Mouse (Mus musculus): Measurements from ENCODE around the gene Rbbp8nl. TPM values are rescaled to one million over a fixed set of nuclear protein-coding genes. Genes with fewer than 3 reads are reported as not detected.
A peak's percentile ranks its signal among the peaks of the same experiment; 100 is the strongest.

The Rbbp8nl gene
- polyA plus RNA-seq, 1 experiment from 2014 or later = not detected

DNA sequence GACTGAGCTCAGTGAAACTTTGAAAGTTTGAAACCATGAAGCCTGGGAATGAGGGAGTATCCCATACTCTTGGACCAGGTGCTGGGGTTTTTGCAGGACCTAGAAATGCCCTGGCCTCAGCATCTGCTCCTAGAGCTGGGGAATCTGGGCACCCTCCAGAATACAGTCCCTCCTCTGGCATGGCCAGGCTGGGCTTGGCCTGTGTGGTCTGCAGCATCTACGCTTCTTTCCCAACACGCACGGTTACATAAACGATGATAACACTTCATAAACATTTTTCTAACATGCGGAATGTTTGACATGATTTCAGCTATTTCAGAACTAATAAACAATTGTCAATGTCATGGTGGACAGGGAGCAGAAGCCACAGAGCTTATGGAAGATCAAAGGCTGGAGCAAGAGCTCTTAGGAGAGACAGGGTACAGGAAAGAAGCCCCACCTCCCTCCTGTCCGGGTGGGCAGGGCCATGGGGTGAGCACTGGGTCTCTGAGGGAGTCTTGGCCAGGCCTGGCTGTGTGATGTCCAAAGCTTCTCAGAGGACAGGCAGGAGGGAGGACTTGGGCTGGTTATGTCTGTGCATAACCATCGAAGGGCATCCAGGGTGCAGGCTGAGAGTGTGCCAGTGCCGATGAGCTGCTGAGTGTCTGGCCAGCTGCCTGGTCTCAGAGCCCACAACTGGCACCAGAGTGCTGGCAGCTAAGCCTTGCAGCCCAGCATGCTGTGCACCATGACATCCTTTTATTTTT lies 16.9 kb upstream of the Rbbp8nl start:
- H3K36me3 ChIP-seq (replicated peaks) = no peaks in the 10 kb centered on the region
- no peak overlapping the region for H3K9ac ChIP-seq
- H3K9me3 ChIP-seq (replicated peaks) = no peaks in the 10 kb centered on the region
- 62% methylated on average over 8 of the region's 8 CpGs for whole genome bisulfite sequencing (ENCODE audit: insufficient replicate concordance)
- H3K27ac ChIP-seq (replicated peaks) = no peak overlapping the region
- H3K4me1 ChIP-seq (replicated peaks) = no peaks in the 10 kb centered on the region
- H3K27me3 ChIP-seq = no peaks in the 10 kb centered on the region
- H3K4me3 ChIP-seq (replicated peaks) = no peak overlapping the region
- no peak overlapping the region for H3K4me2 ChIP-seq
- no peak for ATAC-seq (ENCODE audit: insufficient read depth)

DNA sequence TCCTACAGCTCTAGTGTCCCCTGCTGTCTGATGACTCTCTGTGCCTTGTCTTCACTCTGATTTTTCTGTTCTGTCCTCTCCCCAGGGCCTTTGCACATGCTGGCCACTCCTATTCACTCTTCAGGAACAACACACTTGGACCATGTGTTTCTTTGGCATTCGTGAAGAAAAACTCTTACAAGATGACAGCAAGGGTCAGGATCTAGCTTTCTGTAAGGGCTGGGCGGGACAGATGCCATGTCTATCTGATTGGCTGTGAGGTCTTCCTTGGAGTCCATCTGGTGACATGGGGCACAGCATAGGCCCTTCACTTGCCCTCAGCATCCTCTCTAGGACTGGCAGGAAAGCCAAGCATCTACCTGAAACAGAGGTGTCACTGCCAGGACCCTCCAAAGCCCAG lies 16.3 kb upstream of the Rbbp8nl start:
- H3K9ac ChIP-seq = no peak overlapping the region
- H3K9me3 ChIP-seq (replicated peaks) = no peaks in the 10 kb centered on the region
- H3K27me3 ChIP-seq = no peaks in the 10 kb centered on the region
- H3K4me1 ChIP-seq (replicated peaks) = 0 out of 2 replicates have a peak, but pooled peaks cover 1% of the 10 kb centered on the region
- no peaks in the 10 kb centered on the region for H3K36me3 ChIP-seq (replicated peaks)
- no peak overlapping the region for H3K27ac ChIP-seq (replicated peaks)
- 47% methylated on average over 2 of the region's 2 CpGs for whole genome bisulfite sequencing (ENCODE audit: insufficient replicate concordance)
- no peak for ATAC-seq (ENCODE audit: insufficient read depth)
- H3K4me3 ChIP-seq (replicated peaks) = no peak overlapping the region
- H3K4me2 ChIP-seq = no peak overlapping the region

DNA sequence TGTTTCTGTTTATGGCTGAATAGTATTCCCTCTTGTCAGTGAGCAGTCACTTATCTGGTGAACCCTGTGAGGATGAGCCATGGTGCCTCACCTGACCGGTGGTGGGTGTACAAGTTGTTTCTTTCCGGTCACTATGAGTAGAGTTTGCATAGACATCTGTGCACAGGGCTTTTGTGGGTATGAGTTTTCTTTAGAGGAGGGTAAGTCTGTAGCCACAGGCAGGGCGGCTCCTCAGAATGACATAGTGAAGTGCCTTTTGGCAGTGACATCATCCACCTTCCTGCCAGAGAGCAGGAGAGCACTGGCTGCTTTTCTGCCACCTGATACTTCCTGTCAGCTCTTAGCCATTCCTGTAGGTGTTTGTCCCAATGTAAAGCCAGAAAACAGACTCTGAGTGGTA lies 15.8 kb upstream of the Rbbp8nl start:
- Histone ChIP-seq H3K36me3 (replicated peaks) (no peaks in the 10 kb centered on the region), H3K27me3 (no peaks in the 10 kb centered on the region), H3K27ac (replicated peaks) (no peak overlapping the region), H3K9me3 (replicated peaks) (no peaks in the 10 kb centered on the region), H3K4me1 (replicated peaks) (peaks cover 7% of the 10 kb centered on the region; the same call in 1 of the 2 replicates), H3K4me2 (no peak overlapping the region), H3K4me3 (replicated peaks) (no peak overlapping the region), H3K9ac (no peak overlapping the region)
- no peak for ATAC-seq (ENCODE audit: insufficient read depth)
- 50% methylated on average over 3 of the region's 3 CpGs for WGBS (ENCODE audit: insufficient replicate concordance)

DNA sequence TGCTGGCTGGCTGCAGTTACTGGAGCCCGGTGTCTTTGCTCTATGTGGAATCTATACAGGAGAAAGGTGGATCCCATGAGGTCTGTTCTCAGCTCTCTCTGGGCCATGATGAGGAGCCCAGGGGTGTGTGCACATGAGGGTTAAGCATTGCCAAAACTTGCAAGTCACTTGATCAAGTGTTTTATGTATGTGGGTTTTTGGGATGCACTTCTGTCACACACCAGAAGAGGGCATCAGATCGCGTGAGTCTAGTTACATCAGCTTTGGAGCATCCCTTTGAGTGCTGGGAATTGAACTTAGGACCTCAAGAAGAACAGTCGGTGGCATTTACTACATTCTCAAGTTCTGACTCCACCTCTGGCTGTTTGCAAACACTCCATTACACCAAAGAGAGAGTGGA lies 14.9 kb upstream of the Rbbp8nl start:
- ATAC-seq (ENCODE audit: insufficient read depth) = no peak

DNA sequence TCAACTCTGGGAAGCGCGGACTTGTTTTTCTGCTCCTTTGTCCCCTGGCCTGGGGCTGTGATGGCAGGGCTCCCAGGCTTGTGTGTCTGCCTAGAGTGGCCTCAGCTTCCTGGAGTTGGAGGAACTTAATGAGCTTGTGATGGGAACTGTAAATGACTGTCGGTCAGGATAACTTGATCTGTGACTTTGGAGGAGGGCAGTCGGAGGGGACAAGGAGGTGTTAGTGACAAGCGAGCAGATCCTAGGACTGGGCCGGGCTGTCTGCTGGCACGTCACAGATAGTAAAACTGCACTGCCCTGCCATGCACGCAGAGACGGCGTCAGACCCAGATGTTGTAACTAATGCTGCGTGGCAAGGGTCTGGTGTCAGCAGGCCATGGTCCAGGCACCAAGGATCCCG lies 13.8 kb upstream of the Rbbp8nl start:
- peaks cover 9% of the 10 kb centered on the region; the same call in 1 of the 2 replicates for H3K4me1 ChIP-seq (replicated peaks)
- H3K27ac ChIP-seq (replicated peaks) = no peak overlapping the region
- no peaks in the 10 kb centered on the region for H3K27me3 ChIP-seq
- no peak for ATAC-seq (ENCODE audit: insufficient read depth)
- H3K4me3 ChIP-seq (replicated peaks) = no peak overlapping the region
- H3K36me3 ChIP-seq (replicated peaks) = no peaks in the 10 kb centered on the region
- 67% methylated on average over 12 of the region's 12 CpGs for WGBS (ENCODE audit: insufficient replicate concordance)
- H3K9me3 ChIP-seq (replicated peaks) = no peaks in the 10 kb centered on the region
- no peak overlapping the region for H3K9ac ChIP-seq
- H3K4me2 ChIP-seq = no peak overlapping the region

More for the DNA sequence above, 14.9 kb upstream of the Rbbp8nl start:
- H3K4me2 ChIP-seq = no peak overlapping the region
- H3K4me3 ChIP-seq (replicated peaks) = no peak overlapping the region
- peaks cover 9% of the 10 kb centered on the region; the same call in 1 of the 2 replicates for H3K4me1 ChIP-seq (replicated peaks)
- H3K27ac ChIP-seq (replicated peaks) = no peak overlapping the region
- no peak overlapping the region for H3K9ac ChIP-seq
- H3K9me3 ChIP-seq (replicated peaks) = no peaks in the 10 kb centered on the region
- no peaks in the 10 kb centered on the region for H3K27me3 ChIP-seq
- WGBS (ENCODE audit: insufficient replicate concordance) = 39% methylated on average over 4 of the region's 4 CpGs
- no peaks in the 10 kb centered on the region for H3K36me3 ChIP-seq (replicated peaks)

DNA sequence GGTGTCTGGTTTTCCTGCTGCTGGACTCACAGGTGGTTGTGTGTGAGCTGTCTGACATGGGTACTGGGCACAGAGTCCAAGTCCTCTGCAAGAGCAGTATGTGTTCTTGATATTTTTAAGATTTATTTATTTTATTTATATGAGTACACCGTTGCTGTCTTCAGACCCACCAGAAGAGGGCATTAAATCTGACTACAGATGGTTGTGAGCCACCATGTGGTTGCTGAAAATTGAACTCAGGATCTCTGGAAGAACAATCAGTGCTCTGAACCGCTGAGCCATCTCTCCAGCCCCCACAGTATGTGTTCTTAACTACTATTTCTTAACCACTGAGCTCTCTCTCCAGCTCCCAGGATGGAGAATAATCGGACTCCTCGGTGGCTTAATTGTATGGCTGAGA lies 12.5 kb upstream of the Rbbp8nl start:
- peaks cover 9% of the 10 kb centered on the region; the same call in 1 of the 2 replicates for H3K4me1 ChIP-seq (replicated peaks)
- H3K27me3 ChIP-seq = no peaks in the 10 kb centered on the region
- H3K4me3 ChIP-seq (replicated peaks) = no peak overlapping the region
- ATAC-seq (ENCODE audit: insufficient read depth) = no peak
- no peaks in the 10 kb centered on the region for H3K9me3 ChIP-seq (replicated peaks)
- H3K4me2 ChIP-seq = no peak overlapping the region
- no peak overlapping the region for H3K27ac ChIP-seq (replicated peaks)
- no peaks in the 10 kb centered on the region for H3K36me3 ChIP-seq (replicated peaks)
- WGBS (ENCODE audit: insufficient replicate concordance) = 59% methylated on average over 4 of the region's 4 CpGs
- H3K9ac ChIP-seq = no peak overlapping the region

DNA sequence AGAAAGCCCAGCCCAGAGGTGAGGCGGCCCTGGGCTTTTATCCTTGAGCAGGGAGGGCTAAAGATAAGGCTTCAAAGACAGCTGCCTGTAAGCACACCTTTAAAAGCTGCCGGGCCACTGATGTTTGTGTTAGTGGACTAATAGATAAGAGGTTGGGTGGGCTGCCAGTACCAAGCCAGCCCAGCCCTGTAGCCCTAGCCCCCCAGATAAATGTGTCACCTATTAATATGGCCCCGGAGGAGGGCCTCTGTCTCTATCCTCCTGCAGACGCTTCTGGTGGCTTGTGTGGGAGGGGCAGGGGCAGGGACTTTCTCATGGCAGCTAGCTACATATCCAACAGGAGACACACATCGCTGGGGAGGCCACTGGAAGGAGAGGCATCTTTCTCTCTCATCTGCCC lies 11.1 kb upstream of the Rbbp8nl start:
- Histone ChIP-seq H3K9ac (no peak overlapping the region), H3K4me2 (no peak overlapping the region), H3K36me3 (replicated peaks) (no peaks in the 10 kb centered on the region), H3K9me3 (replicated peaks) (no peaks in the 10 kb centered on the region), H3K4me1 (replicated peaks) (peaks cover 9% of the 10 kb centered on the region; the same call in 1 of the 2 replicates), H3K4me3 (replicated peaks) (no peak overlapping the region), H3K27ac (replicated peaks) (no peak overlapping the region), H3K27me3 (no peaks in the 10 kb centered on the region)
- 10% methylated on average over 5 of the region's 5 CpGs for WGBS (ENCODE audit: insufficient replicate concordance)
- ATAC-seq (ENCODE audit: insufficient read depth) = no peak

DNA sequence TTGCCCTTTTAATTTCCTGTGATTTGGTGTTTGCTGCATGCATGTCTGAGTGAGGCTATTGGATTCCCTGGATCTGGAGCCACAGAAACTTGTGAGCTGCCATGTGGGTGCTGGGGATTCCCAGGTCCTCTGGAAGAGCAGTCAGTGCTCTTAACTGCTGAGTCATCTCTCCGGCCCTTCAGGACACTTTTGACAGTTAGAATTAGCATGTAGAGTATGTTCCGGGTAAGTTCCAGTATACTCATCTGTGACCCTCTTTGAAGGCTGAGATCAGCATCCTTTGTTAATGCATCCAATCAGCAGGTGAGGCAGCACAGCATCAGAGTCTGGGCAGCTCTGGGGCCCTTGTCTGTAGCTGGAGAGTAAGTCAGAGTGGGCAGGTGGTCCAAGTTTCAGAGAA lies 10.6 kb upstream of the Rbbp8nl start:
- Histone ChIP-seq H3K4me3 (replicated peaks) (no peak overlapping the region), H3K36me3 (replicated peaks) (no peaks in the 10 kb centered on the region), H3K27ac (replicated peaks) (no peak overlapping the region), H3K9me3 (replicated peaks) (no peaks in the 10 kb centered on the region), H3K27me3 (no peaks in the 10 kb centered on the region), H3K4me2 (no peak overlapping the region), H3K4me1 (replicated peaks) (peaks cover 9% of the 10 kb centered on the region; the same call in 1 of the 2 replicates), H3K9ac (no peak overlapping the region)
- 26% methylated on average over 2 of the region's 2 CpGs for WGBS (ENCODE audit: insufficient replicate concordance)
- ATAC-seq (ENCODE audit: insufficient read depth) = no peak

DNA sequence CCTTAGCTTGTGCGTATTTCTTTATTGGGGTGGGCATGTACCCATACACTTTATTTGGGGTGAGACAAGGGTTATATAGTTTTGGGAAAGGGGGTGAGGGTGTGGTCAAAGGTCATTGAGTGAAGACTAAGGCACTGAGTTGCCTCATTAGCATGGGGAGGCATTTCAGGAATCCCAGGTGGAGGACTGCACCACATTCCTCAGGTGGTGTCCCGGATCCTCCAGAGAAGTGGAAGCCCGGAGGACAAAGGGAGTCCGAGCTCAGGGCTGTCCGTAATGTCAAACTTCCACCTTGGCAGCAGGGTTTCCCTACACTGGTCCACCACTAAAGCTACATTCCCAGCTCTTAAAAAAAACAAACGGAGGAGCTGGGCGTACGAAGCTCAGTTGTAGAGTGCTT lies 3.2 kb upstream of the Rbbp8nl start:
- no peak for ATAC-seq (ENCODE audit: insufficient read depth)
- no peaks in the 10 kb centered on the region for H3K9me3 ChIP-seq (replicated peaks)
- H3K9ac ChIP-seq = no peak overlapping the region
- H3K4me3 ChIP-seq (replicated peaks) = no peak overlapping the region
- no peaks in the 10 kb centered on the region for H3K4me1 ChIP-seq (replicated peaks)
- no peaks in the 10 kb centered on the region for H3K36me3 ChIP-seq (replicated peaks)
- H3K27ac ChIP-seq (replicated peaks) = no peak overlapping the region
- 69% methylated on average over 8 of the region's 8 CpGs for WGBS (ENCODE audit: insufficient replicate concordance)
- H3K27me3 ChIP-seq = no peaks in the 10 kb centered on the region
- H3K4me2 ChIP-seq = no peak overlapping the region

DNA sequence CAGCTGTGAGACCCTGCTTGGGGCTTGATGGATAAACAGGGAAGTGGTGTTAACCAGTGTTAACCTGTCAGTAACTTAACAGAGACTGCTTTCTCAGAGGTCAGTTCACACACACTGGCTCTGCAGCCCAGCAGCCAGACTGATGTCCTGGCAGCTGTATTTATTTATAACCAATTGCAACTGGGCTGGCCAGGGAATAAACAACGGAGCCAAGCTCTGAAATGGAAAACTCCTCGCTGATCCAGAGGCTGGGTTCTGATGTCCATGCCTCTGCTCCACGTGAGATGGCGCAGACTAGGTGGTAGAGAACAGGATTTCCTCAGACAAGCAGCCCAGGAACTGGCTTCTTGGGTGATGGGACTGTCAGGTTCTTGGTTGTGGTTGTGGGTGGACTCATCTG lies 2.3 kb upstream of the Rbbp8nl start:
- Histone ChIP-seq H3K4me1 (replicated peaks) (no peaks in the 10 kb centered on the region), H3K27ac (replicated peaks) (no peak overlapping the region), H3K27me3 (no peaks in the 10 kb centered on the region), H3K4me2 (no peak overlapping the region), H3K36me3 (replicated peaks) (no peaks in the 10 kb centered on the region), H3K4me3 (replicated peaks) (no peak overlapping the region), H3K9me3 (replicated peaks) (no peaks in the 10 kb centered on the region), H3K9ac (no peak overlapping the region)
- no peak for ATAC-seq (ENCODE audit: insufficient read depth)
- 44% methylated on average over 4 of the region's 4 CpGs for WGBS (ENCODE audit: insufficient replicate concordance)

DNA sequence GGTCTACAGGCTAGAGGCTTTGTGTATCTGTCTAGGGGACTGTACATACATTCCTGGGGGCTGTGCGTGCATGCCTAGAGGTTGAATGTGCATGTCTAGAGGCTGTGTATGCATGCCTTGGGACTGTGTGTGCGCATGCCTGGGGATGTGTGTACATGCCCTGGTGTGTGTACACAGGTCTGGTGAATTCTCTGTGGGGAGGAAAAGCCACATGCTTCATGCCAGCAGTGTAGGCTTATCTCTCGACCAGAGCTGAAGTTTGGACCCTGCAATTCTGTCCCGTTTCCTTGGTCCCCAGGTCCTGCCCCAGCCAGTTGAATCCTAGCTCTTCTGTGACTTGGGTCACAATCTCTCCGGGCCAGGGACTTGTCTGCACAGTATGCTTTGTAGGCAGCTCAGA lies 1.9 kb upstream of the Rbbp8nl start:
- 0 out of 2 replicates have a peak, but pooled peaks have one; percentile 18 for ATAC-seq (ENCODE audit: insufficient read depth)
- H3K27ac ChIP-seq (replicated peaks) = no peak overlapping the region

DNA sequence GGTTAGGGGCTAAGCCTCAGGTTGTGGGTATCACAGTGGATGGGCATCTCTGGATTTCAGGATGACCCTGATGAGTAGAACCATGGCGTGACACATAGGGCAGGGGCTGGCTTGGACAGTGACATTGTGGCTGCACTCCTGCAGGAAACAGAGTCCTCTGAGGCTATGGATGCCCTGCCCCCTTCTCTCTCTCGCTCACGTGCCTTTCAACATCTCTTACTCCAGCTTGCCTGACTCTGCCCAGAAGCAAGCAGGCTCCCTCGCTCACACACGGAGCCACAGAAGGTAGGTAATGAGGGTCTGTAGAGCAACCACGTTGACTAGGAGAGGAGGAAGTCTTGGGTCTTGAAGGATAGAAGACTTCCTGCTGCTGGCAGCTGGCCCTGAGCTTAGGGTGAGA lies 824 bp upstream of the Rbbp8nl start:
- Histone ChIP-seq H3K27me3 (no peaks in the 10 kb centered on the region), H3K9ac (no peak overlapping the region), H3K27ac (replicated peaks) (no peak overlapping the region), H3K4me1 (replicated peaks) (no peaks in the 10 kb centered on the region), H3K9me3 (replicated peaks) (no peaks in the 10 kb centered on the region), H3K4me2 (no peak overlapping the region), H3K4me3 (replicated peaks) (no peak overlapping the region), H3K36me3 (replicated peaks) (no peaks in the 10 kb centered on the region)
- 31% methylated on average over 6 of the region's 6 CpGs for WGBS (ENCODE audit: insufficient replicate concordance)
- no peak for ATAC-seq (ENCODE audit: insufficient read depth)

More for the DNA sequence above, 1.9 kb upstream of the Rbbp8nl start:
- H3K4me1 ChIP-seq (replicated peaks) = no peaks in the 10 kb centered on the region
- H3K9me3 ChIP-seq (replicated peaks) = no peaks in the 10 kb centered on the region
- no peaks in the 10 kb centered on the region for H3K36me3 ChIP-seq (replicated peaks)
- no peak overlapping the region for H3K4me3 ChIP-seq (replicated peaks)
- 44% methylated on average over 5 of the region's 5 CpGs for WGBS (ENCODE audit: insufficient replicate concordance)
- no peak overlapping the region for H3K4me2 ChIP-seq
- H3K9ac ChIP-seq = no peak overlapping the region
- H3K27me3 ChIP-seq = no peaks in the 10 kb centered on the region
